8 mouse cellular contexts compared by ENCODE assay signal in the genomic region with DNA sequence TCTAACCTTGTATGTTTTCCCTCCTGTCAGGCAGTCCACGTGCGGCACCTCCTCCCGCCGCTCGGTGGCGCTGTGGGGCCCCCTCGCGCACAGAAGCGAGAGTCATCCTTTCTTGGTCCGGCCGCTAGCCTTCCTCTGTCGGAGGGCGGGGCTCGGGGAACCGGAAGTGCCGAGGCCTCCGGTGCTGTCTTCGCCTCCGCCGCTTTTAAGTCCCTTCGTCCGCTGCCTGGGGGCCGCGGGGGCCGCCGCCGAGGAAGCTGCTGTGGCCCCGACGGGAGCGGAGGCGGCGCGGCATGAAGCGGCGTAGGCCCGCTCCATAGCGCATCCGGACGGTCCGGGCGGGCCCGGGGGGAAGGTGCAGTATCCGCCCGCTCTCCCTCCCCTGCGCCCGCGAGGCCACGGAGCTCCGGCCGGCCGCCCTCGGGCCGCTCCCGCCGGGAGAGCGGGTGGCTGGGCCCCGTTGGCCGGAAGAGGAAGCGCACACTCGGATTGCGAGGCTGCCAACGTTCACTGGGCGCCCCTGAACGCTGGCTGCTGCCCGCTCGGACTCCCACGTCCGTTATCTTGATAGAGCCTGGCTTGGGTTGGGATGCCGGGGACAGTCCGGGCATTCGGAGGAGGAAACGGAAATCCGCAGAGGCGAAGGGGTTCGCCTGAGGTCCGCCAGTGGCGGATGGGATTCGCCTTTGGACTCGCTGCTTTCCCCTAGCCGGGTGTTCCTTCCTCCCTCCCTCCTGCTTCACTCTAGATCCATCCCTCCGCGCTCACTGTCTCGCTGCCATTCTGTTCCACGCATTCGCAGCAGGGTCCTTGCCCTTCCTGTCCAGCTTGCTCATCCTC. TPM values are rescaled to one million over a fixed set of nuclear protein-coding genes. Genes with fewer than 3 reads are reported as not detected.
DNase-seq lines count a peak whose midpoint lies in the region; ATAC-seq lines count a peak whose summit lies in the region.

TSS of gene Dpp8 (plus strand) at position 146 of the 840 bp plus-strand sequence.

- peak within 1 kb of the TSS; percentile 94 for H3K4me2 ChIP-seq in hindbrain, embryonic 16.5 days (ENCODE audit: low read length)

- H3K27ac ChIP-seq in hindbrain, embryonic 16.5 days (ENCODE audit: low read depth, low read length) = peak within 1 kb of the TSS; percentile 92
- peak within 1 kb of the TSS; percentile 81 for H3K27ac ChIP-seq in macrophage

- H3K4me1 ChIP-seq in hindbrain, embryonic 16.5 days (ENCODE audit: control insufficient read depth, insufficient read depth, low read depth, low read length) = peaks cover 14% of the 10 kb centered on the region

- WGBS in hindbrain, embryonic 16.5 days = under 1% methylated on average over 47 of the region's 85 CpGs
- 1% methylated on average over 62 of the region's 85 CpGs for WGBS in macrophage (ENCODE audit: missing documents)

- H3K4me3 ChIP-seq in hindbrain, embryonic 16.5 days (ENCODE audit: low read length) = peak within 1 kb of the TSS; percentile 89
- peak within 1 kb of the TSS; percentile 93 for H3K4me3 ChIP-seq in macrophage (ENCODE audit: inconsistent target)

- no peaks in the 10 kb centered on the region for H3K9me3 ChIP-seq in hindbrain, embryonic 16.5 days (ENCODE audit: control insufficient read depth, low read length)

- peaks cover 27% of the 10 kb centered on the region for H3K79me2 ChIP-seq in macrophage (ENCODE audit: inconsistent target)

- peaks cover 3% of the 10 kb centered on the region; the same call in 1 of the 2 replicates for H3K36me3 ChIP-seq in hindbrain, embryonic 16.5 days (ENCODE audit: control insufficient read depth, insufficient read depth, low read length)
- no peaks in the 10 kb centered on the region; the same call in 1 of the 2 replicates for H3K36me3 ChIP-seq in macrophage (ENCODE audit: inconsistent target)

- DNase-seq in T-cell, adult 2 months (ENCODE audit: low spot score) = peak; percentile 94
- DNase-seq in cerebellum, postnatal 36 days = peak; percentile 94 to 95
- DNase-seq in gastrocnemius, adult 18-20 months (ENCODE audit: low spot score) = peak; percentile 92
- peak; percentile 89 to 95 for DNase-seq in left cerebral cortex, adult 18-20 months (ENCODE audit: low spot score in 2 of 2)
- DNase-seq in right cerebral cortex, adult 18-20 months = peak; percentile 94
- peak; percentile 72 for DNase-seq in urinary bladder, postnatal 10 days (ENCODE audit: low spot score)

- peak within 1 kb of the TSS; percentile 99 for H3K9ac ChIP-seq in hindbrain, embryonic 16.5 days (ENCODE audit: low read depth, low read length)

- peak; percentile 96 for ATAC-seq in hindbrain, embryonic 16.5 days

- no peaks in the 10 kb centered on the region for H3K27me3 ChIP-seq in hindbrain, embryonic 16.5 days (replicated peaks; ENCODE audit: control insufficient read depth, insufficient read depth, low read length)

RNA-seq across cellular contexts. Expression of gene Dpp8, which starts in this region (rescaled TPM):
- 100 to 1,000 TPM in 1 of 2 experiments, 10 to 100 TPM in 1; 94.2 to 106 TPM for total RNA-seq in gastrocnemius, adult 18-20 months (2021)
- polyA plus RNA-seq in hindbrain, embryonic 16.5 days (2015; fragmentation: Nextera tagmentation; extraction: Ambion mirVana) = 33.1 and 37.7 TPM in 2 replicates
- 100 to 1,000 TPM; 164 to 169 TPM for total RNA-seq in left cerebral cortex, adult 18-20 months (2021)
- 100 to 1,000 TPM; 156 to 345 (median 254) TPM for total RNA-seq in macrophage (2018; cell fraction: chromatin; rRNA removed)
- 10 to 100 TPM; 49.1 to 84.1 (median 66.1) TPM for total RNA-seq in macrophage (2018; cell fraction: cytosol; rRNA removed)
- total RNA-seq in macrophage (2018; cell fraction: nucleus; rRNA removed) = 100 to 1,000 TPM; 105 to 244 (median 149) TPM
- polyA plus RNA-seq in macrophage (2018) = 55.7 to 65.9 TPM (median 64.1 TPM) in 3 replicates

Comparison
In these comparisons a context has a peak if more than half of its experiments do, and no peak if none do; other contexts are left out.
1. Peak in every context shown above with its lines: DNase-seq, ATAC-seq, H3K4me3 ChIP-seq and H3K27ac ChIP-seq.